Mouse (Mus musculus): ENCODE measurements around the gene Ccdc85a.
A peak's percentile ranks its signal among the peaks of the same experiment; 100 is the strongest.

The Ccdc85a gene

GRCm38 (mm10) chr11:28583911-28584434 is at the start of gene Ccdc85a:
Gene Ccdc85a, minus strand, starts transcription at chr11:28584324.
- peak; percentile 61 for DNase-seq (ENCODE audit: low spot score)

- no peak for DNase-seq (ENCODE audit: low spot score)
These were observed 49.5 kb upstream of the Ccdc85a start for GRCm38 (mm10) chr11:28633571-28634125.

- no peak for DNase-seq (ENCODE audit: low spot score)
These were observed 49.0 kb upstream of the Ccdc85a start for GRCm38 (mm10) chr11:28633093-28633492.

- DNase-seq (ENCODE audit: low spot score), result no peak
These were observed 46.6 kb upstream of the Ccdc85a start for GRCm38 (mm10) chr11:28630771-28631170.

- no peak for DNase-seq (ENCODE audit: low spot score)
These were observed 26.8 kb upstream of the Ccdc85a start for GRCm38 (mm10) chr11:28610781-28611491.

- DNase-seq (ENCODE audit: low spot score), result no peak
These were observed 800 bp downstream of the Ccdc85a start for GRCm38 (mm10) chr11:28583138-28583910.

GRCm38 (mm10) chr11:28582218-28582617 is 1.9 kb downstream of the Ccdc85a start:
- no peak for DNase-seq (ENCODE audit: low spot score)

GRCm38 (mm10) chr11:28572423-28572822 is 11.7 kb downstream of the Ccdc85a start:
- DNase-seq (ENCODE audit: low spot score), result no peak

GRCm38 (mm10) chr11:28556420-28556819 is 27.7 kb downstream of the Ccdc85a start:
- DNase-seq (ENCODE audit: low spot score), result no peak

GRCm38 (mm10) chr11:28543429-28543828 is 40.7 kb downstream of the Ccdc85a start:
- DNase-seq (ENCODE audit: low spot score), result no peak

- no peak for DNase-seq (ENCODE audit: low spot score)
These were observed 42.8 kb downstream of the Ccdc85a start for GRCm38 (mm10) chr11:28541307-28541706.

- no peak for DNase-seq (ENCODE audit: low spot score)
These were observed 50.8 kb downstream of the Ccdc85a start for GRCm38 (mm10) chr11:28533286-28533685.

GRCm38 (mm10) chr11:28501190-28501589 is 82.9 kb downstream of the Ccdc85a start:
- no peak for DNase-seq (ENCODE audit: low spot score)

GRCm38 (mm10) chr11:28497034-28497433 is 87.1 kb downstream of the Ccdc85a start:
- no peak for DNase-seq (ENCODE audit: low spot score)

- DNase-seq (ENCODE audit: low spot score), result no peak
These were observed 90.8 kb downstream of the Ccdc85a start for GRCm38 (mm10) chr11:28493362-28493761.

GRCm38 (mm10) chr11:28491330-28491729 is 92.8 kb downstream of the Ccdc85a start:
- DNase-seq (ENCODE audit: low spot score), result no peak

- DNase-seq (ENCODE audit: low spot score), result no peak
These were observed 99.9 kb downstream of the Ccdc85a start for GRCm38 (mm10) chr11:28484083-28484729.

GRCm38 (mm10) chr11:28477088-28477487 is 107.0 kb downstream of the Ccdc85a start:
- DNase-seq (ENCODE audit: low spot score), result no peak

- DNase-seq (ENCODE audit: low spot score), result no peak
These were observed 118.4 kb downstream of the Ccdc85a start for GRCm38 (mm10) chr11:28465726-28466125.

- no peak for DNase-seq (ENCODE audit: low spot score)
These were observed 119.2 kb downstream of the Ccdc85a start for GRCm38 (mm10) chr11:28464926-28465325.

- no peak for DNase-seq (ENCODE audit: low spot score)
These were observed 125.0 kb downstream of the Ccdc85a start for GRCm38 (mm10) chr11:28459165-28459564.

GRCm38 (mm10) chr11:28439877-28440276 is 144.2 kb downstream of the Ccdc85a start:
- no peak for DNase-seq (ENCODE audit: low spot score)
